Mouse (Mus musculus): ENCODE measurements around the gene Pigk.

- TF ChIP-seq CTCF (IDR thresholded peaks at IDR 0.05; ENCODE audit: extremely low read depth, insufficient read length, insufficient replicate concordance, low read depth, low read length) (no peak), POLR2A (IDR thresholded peaks at IDR 0.05; ENCODE audit: low read depth, low read length) (no peak)
Observed at GRCm38 (mm10) chr3:153024016-153024415, 310.1 kb downstream of the Pigk start.
